In genomic region chr7:82770957-82771660, GRCm38 (mm10) we compare ENCODE assay signal across 8 mouse cellular contexts.
DNase-seq lines count a peak whose midpoint lies in the region; ATAC-seq lines count a peak whose summit lies in the region.
"Not testable (repeated sequence)": the region's sequence is repeated elsewhere in the genome, so short reads cannot be mapped to it uniquely, and the experiment has no call there.

No protein-coding gene starts in this region.

- not testable (repeated sequence) for ATAC-seq in forebrain, embryonic 14.5 days
- peak; percentile 88 for ATAC-seq in heart, embryonic 15.5 days (replicated peaks; ENCODE audit: insufficient number of reproducible peaks, insufficient read depth, low FRiP score, low read depth)
- ATAC-seq in kidney, embryonic 14.5 days (ENCODE audit: low FRiP score, low TSS enrichment) = peak; percentile 93; the same call in 1 of the 2 replicates
- ATAC-seq in liver, embryonic 15.5 days (ENCODE audit: insufficient read depth) = peak; percentile 95
- ATAC-seq in midbrain, embryonic 13.5 days = peak; percentile 99
- ATAC-seq in stomach, embryonic 14.5 days (ENCODE audit: insufficient number of reproducible peaks, insufficient read depth, low FRiP score, low read depth) = peak; percentile 88

- H3K4me1 ChIP-seq in forebrain, embryonic 14.5 days (ENCODE audit: control insufficient read depth, insufficient read depth, low read length); liver, embryonic 15.5 days (replicated peaks): not testable (repeated sequence)
- H3K4me1 ChIP-seq in heart, embryonic 15.5 days (replicated peaks) = peaks cover 11% of the 10 kb centered on the region
- peaks cover 17% of the 10 kb centered on the region for H3K4me1 ChIP-seq in kidney, embryonic 14.5 days (ENCODE audit: control insufficient read depth, insufficient read depth, low read length)
- peaks cover 28% of the 10 kb centered on the region for H3K4me1 ChIP-seq in midbrain, embryonic 13.5 days (replicated peaks)
- H3K4me1 ChIP-seq in stomach, embryonic 14.5 days (ENCODE audit: control insufficient read depth, insufficient read depth, low read length) = peaks cover 14% of the 10 kb centered on the region

- WGBS in forebrain, embryonic 14.5 days = 89% methylated on average over 20 of the region's 29 CpGs
- WGBS in heart, embryonic 15.5 days = 76% methylated on average over 29 of the region's 29 CpGs
- WGBS in kidney, embryonic 14.5 days = 87% methylated on average over 20 of the region's 29 CpGs
- WGBS in liver, embryonic 15.5 days (ENCODE audit: insufficient replicate concordance) = 79% methylated on average over 29 of the region's 29 CpGs
- 84% methylated on average over 29 of the region's 29 CpGs for WGBS in midbrain, embryonic 13.5 days
- 89% methylated on average over 28 of the region's 29 CpGs for WGBS in stomach, embryonic 14.5 days

- not testable (repeated sequence) for H3K27me3 ChIP-seq in forebrain, embryonic 14.5 days (replicated peaks; ENCODE audit: control insufficient read depth, insufficient read depth, low read length); heart, embryonic 15.5 days; kidney, embryonic 14.5 days (ENCODE audit: control insufficient read depth, insufficient read depth, low read length); liver, embryonic 15.5 days; midbrain, embryonic 13.5 days; stomach, embryonic 14.5 days (ENCODE audit: control insufficient read depth, insufficient read depth, low read length)

- not testable (repeated sequence) for H3K9me3 ChIP-seq in forebrain, embryonic 14.5 days (replicated peaks; ENCODE audit: control insufficient read depth, low read length); heart, embryonic 15.5 days (replicated peaks); kidney, embryonic 14.5 days (ENCODE audit: control insufficient read depth, low read length); liver, embryonic 15.5 days (replicated peaks); midbrain, embryonic 13.5 days; stomach, embryonic 14.5 days (ENCODE audit: control insufficient read depth, low read depth, low read length)

- not testable (repeated sequence) for H3K4me2 ChIP-seq in forebrain, embryonic 14.5 days (ENCODE audit: low read length); heart, embryonic 15.5 days; kidney, embryonic 14.5 days (replicated peaks; ENCODE audit: low read depth, low read length); liver, embryonic 15.5 days; midbrain, embryonic 13.5 days (replicated peaks); stomach, embryonic 14.5 days (replicated peaks; ENCODE audit: low read depth, low read length)

- not testable (repeated sequence) for H3K27ac ChIP-seq in forebrain, embryonic 14.5 days (ENCODE audit: low read depth, low read length); heart, embryonic 15.5 days; kidney, embryonic 14.5 days (ENCODE audit: low read depth, low read length); liver, embryonic 15.5 days (replicated peaks); midbrain, embryonic 13.5 days; stomach, embryonic 14.5 days (ENCODE audit: low read length)

- DNase-seq in A20 (ENCODE audit: low read depth, low spot score) = peak; percentile 61
- DNase-seq in embryo, embryonic 11.5 days (ENCODE audit: low read depth, low spot score) = peak; percentile 46
- peak; percentile 38 for DNase-seq in forebrain, embryonic 14.5 days (ENCODE audit: low spot score)

- not testable (repeated sequence) for H3K9ac ChIP-seq in forebrain, embryonic 14.5 days (ENCODE audit: low read length); heart, embryonic 15.5 days; kidney, embryonic 14.5 days (ENCODE audit: low read depth, low read length); liver, embryonic 15.5 days; midbrain, embryonic 13.5 days (replicated peaks); stomach, embryonic 14.5 days (replicated peaks; ENCODE audit: low read depth, low read length)

- H3K4me3 ChIP-seq in forebrain, embryonic 14.5 days (ENCODE audit: low read depth, low read length); heart, embryonic 15.5 days; kidney, embryonic 14.5 days (ENCODE audit: low read length); liver, embryonic 15.5 days (replicated peaks); midbrain, embryonic 13.5 days (replicated peaks); stomach, embryonic 14.5 days (ENCODE audit: low read depth, low read length): not testable (repeated sequence)

- not testable (repeated sequence) for H3K36me3 ChIP-seq in forebrain, embryonic 14.5 days (ENCODE audit: control insufficient read depth, insufficient read depth, low read length); heart, embryonic 15.5 days; kidney, embryonic 14.5 days (ENCODE audit: control insufficient read depth, insufficient read depth, low read length); liver, embryonic 15.5 days (replicated peaks); midbrain, embryonic 13.5 days; stomach, embryonic 14.5 days (ENCODE audit: control insufficient read depth, insufficient read depth, low read length)
